Mouse (Mus musculus) MEL (cell line): ENCODE data around the gene Grhl1.

ENCODE experiments used
- CTCF ChIP-seq, 3 experiments: IDR thresholded peaks in 2 of 3; conservative IDR thresholded peaks in 1 of 3; 2 replicates each; pipeline ENCODE4 v1.5.1; 2011 to 2012; ENCODE audit warnings: low read length in 3 of 3, low read depth in 2 of 3, mild to moderate bottlenecking in 2 of 3, improper control_type of control experiment in 1 of 3, inconsistent platforms in 1 of 3, mixed read lengths in 1 of 3, moderate library complexity in 1 of 3; ENCODE audit not compliant: control insufficient read depth in 1 of 3, insufficient read depth in 1 of 3, poor library complexity in 1 of 3, severe bottlenecking in 1 of 3
- EP300 ChIP-seq, 2 experiments: IDR thresholded peaks; 2 replicates each; pipeline ENCODE4 v1.6.1; 2011; ENCODE audit warnings: improper control_type of control experiment in 2 of 2, low read length in 2 of 2, low read depth in 1 of 2, mild to moderate bottlenecking in 1 of 2
- GABPA ChIP-seq: IDR thresholded peaks from 2 replicates; pipeline ENCODE4 v1.6.1; 2012; ENCODE audit warnings: low read depth, mild to moderate bottlenecking, inconsistent platforms, low read length, improper control_type of control experiment, moderate library complexity
- GATA1 ChIP-seq: IDR thresholded peaks from 2 replicates; pipeline ENCODE4 v1.6.1; 2011; ENCODE audit warnings: low read depth, low read length, improper control_type of control experiment
- HCFC1 ChIP-seq: IDR thresholded peaks from 2 replicates; pipeline ENCODE4 v1.6.1; 2012; ENCODE audit warnings: low read depth, mild to moderate bottlenecking, inconsistent platforms, low read length, improper control_type of control experiment, moderate library complexity
- JUND ChIP-seq: IDR thresholded peaks from 2 replicates; pipeline ENCODE4 v1.6.1; 2011; ENCODE audit warnings: low read depth, mild to moderate bottlenecking, improper control_type of control experiment, low read length
- MAFK ChIP-seq: IDR thresholded peaks from 2 replicates; pipeline ENCODE4 v1.6.1; 2011; ENCODE audit warnings: low read depth, mild to moderate bottlenecking, low read length, improper control_type of control experiment, borderline replicate concordance
- POLR2A ChIP-seq, 2 experiments: IDR thresholded peaks; 2 replicates each; pipeline ENCODE4 v1.6.1; 2011 to 2012; ENCODE audit warnings: low read length in 2 of 2, mild to moderate bottlenecking in 2 of 2, control low read depth in 1 of 2, improper control_type of control experiment in 1 of 2, low read depth in 1 of 2, moderate library complexity in 1 of 2; ENCODE audit not compliant: control insufficient read depth in 1 of 2, insufficient read depth in 1 of 2, poor library complexity in 1 of 2
- TBP ChIP-seq: IDR thresholded peaks from 2 replicates; pipeline ENCODE4 v1.8.0; 2011; ENCODE audit warnings: low read depth, low read length, improper control_type of control experiment
- ZC3H11A ChIP-seq: IDR thresholded peaks from 2 replicates; pipeline ENCODE4 v1.6.1; 2012; ENCODE audit warnings: low read depth, mild to moderate bottlenecking, inconsistent platforms, low read length, improper control_type of control experiment
- ZKSCAN1 ChIP-seq: IDR thresholded peaks from 2 replicates; pipeline ENCODE4 v1.6.1; 2012; ENCODE audit warnings: low read depth, mild to moderate bottlenecking, inconsistent platforms, low read length, improper control_type of control experiment, moderate library complexity
- ZNF384 ChIP-seq: IDR thresholded peaks from 2 replicates; pipeline ENCODE4 v1.6.1; 2012; ENCODE audit warnings: low read depth, mild to moderate bottlenecking, inconsistent platforms, low read length, improper control_type of control experiment

DNA sequence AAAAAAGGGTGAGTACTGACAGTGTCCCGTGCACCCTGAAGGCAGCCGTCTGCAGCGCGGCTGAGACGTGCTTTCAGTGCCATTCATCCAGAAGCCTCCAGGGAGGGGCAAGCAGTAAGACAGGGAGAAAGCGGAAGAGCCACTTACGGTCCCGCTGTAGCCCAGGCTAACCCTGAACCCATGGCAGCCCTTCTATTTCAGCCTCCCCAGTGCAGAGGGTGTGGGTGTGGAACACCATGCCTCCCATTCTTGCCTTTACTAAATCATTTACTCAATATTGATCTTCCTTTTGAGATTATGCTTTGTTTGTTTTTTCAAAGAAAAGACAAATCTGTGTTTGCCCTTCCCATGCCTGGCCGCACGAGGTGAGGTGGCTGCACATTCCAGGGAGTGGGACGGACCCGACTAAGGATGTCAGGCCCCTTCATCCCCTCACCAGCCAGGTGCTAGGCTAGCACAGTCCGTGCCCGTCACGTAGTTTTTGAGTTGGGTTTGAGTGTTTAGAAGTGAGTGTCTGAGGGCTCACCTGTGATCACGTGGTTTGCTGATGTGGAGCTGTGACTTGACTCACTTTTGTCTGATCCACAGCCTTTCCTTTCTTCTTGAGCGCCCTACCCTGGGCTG is 42.5 kb downstream of the Grhl1 start:
- TF ChIP-seq ZC3H11A = no peak
- no peak for TF ChIP-seq GATA1
- TF ChIP-seq GABPA = no peak
- no peak for TF ChIP-seq TBP
- TF ChIP-seq CTCF (IDR thresholded peaks at IDR 0.05 in 2 of 3, conservative IDR thresholded peaks at IDR 0.05 in 1 of 3; ENCODE audit: control insufficient read depth in 1 of 3, insufficient read depth in 1 of 3, low read depth in 2 of 3, low read length in 3 of 3, poor library complexity in 1 of 3, severe bottlenecking in 1 of 3) = no peak
- no peak for TF ChIP-seq ZKSCAN1
- TF ChIP-seq ZNF384 = no peak
- TF ChIP-seq POLR2A (IDR thresholded peaks at IDR 0.05; ENCODE audit: control insufficient read depth in 1 of 2, insufficient read depth in 1 of 2, low read depth in 1 of 2, low read length in 2 of 2, poor library complexity in 1 of 2) = no peak
- no peak for TF ChIP-seq JUND
- no peak for TF ChIP-seq MAFK
- no peak for TF ChIP-seq EP300 (IDR thresholded peaks at IDR 0.05; ENCODE audit: low read depth in 1 of 2, low read length in 2 of 2)
- no peak for TF ChIP-seq HCFC1
